In the genomic region with DNA sequence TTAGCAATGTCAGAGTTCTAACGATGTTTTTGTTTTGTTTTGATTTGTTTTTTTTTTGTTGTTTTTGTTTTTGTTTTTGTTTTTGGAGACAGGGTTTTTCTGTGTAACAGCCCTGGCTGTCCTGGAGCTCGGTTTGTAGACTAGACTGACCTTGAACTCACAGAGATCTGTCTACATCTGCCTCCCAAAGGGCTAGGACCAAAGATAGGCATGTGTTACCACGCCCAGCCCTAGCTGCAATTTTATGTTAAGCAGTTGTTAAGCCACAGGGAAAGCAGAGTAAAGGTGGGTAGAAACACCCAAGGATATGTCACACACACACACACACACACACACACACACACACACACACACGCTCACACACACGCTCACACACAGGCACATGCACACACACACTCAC, we compare ENCODE assay signal across 21 mouse cellular contexts.
DNase-seq lines count a peak whose midpoint lies in the region; ATAC-seq lines count a peak whose summit lies in the region.
"Had no signal": no experiment of that assay in that cellular context is flagged by ENCODE, and none has a peak within 500 bp of the region (broad histone marks: within the 10 kb centered on the region; RNA-seq: fewer than 3 reads in every experiment).

No protein-coding gene starts in this region.

- DNase-seq in ES-CJ7 (ENCODE audit: low read depth, low spot score) (peak; percentile 89), ZHBTc4 (ENCODE audit: low read depth, low spot score) (peak; percentile 75)
- DNase-seq in hindbrain, embryonic 14.5 days (ENCODE audit: low spot score) = no peak
- DNase-seq in kidney, postnatal 36 days = no peak
- no peak for DNase-seq in embryo, embryonic 10 days (ENCODE audit: low spot score)
- DNase-seq: adrenal gland, adult 2 months; adrenal gland, postnatal 10 days; adrenal gland, postnatal 25 days; cerebellum, adult 11 months; cerebellum, adult 18-20 months; cerebellum, adult 8-10 months; cerebellum, adult 9-11 months; cerebellum, postnatal 14 days; cerebellum, postnatal 36 days had no signal

- 87% methylated on average over 5 of the region's 5 CpGs for WGBS in hindbrain, embryonic 14.5 days

- no peak overlapping the region for H3K4me3 ChIP-seq in hindbrain, embryonic 14.5 days (replicated peaks; ENCODE audit: low read length)
- H3K4me3 ChIP-seq: embryonic facial prominence, embryonic 10.5 days; embryonic facial prominence, embryonic 12.5 days; erythroblast, embryonic 14.5 days; forebrain, embryonic 10.5 days; forebrain, embryonic 12.5 days had no signal

- no peak overlapping the region for H3K27ac ChIP-seq in hindbrain, embryonic 14.5 days
- H3K27ac ChIP-seq: embryonic facial prominence, embryonic 10.5 days; embryonic facial prominence, embryonic 12.5 days; forebrain, embryonic 10.5 days; forebrain, embryonic 12.5 days had no signal

- no peaks in the 10 kb centered on the region for H3K4me1 ChIP-seq in hindbrain, embryonic 14.5 days (replicated peaks; ENCODE audit: control insufficient read depth, insufficient read depth, low read length)
- H3K4me1 ChIP-seq: forebrain, embryonic 10.5 days had no signal

- no peak for ATAC-seq in hindbrain, embryonic 14.5 days (ENCODE audit: low FRiP score)
- ATAC-seq: forebrain, embryonic 14.5 days; forebrain, embryonic 16.5 days had no signal

- no peaks in the 10 kb centered on the region for H3K9me3 ChIP-seq in hindbrain, embryonic 14.5 days (ENCODE audit: control insufficient read depth, low read length)
- H3K9me3 ChIP-seq: embryonic facial prominence, embryonic 10.5 days; embryonic facial prominence, embryonic 12.5 days; forebrain, embryonic 10.5 days; forebrain, embryonic 12.5 days had no signal

- peaks cover 17% of the 10 kb centered on the region for H3K36me3 ChIP-seq in hindbrain, embryonic 14.5 days (replicated peaks; ENCODE audit: control insufficient read depth, insufficient read depth)
- H3K36me3 ChIP-seq: embryonic facial prominence, embryonic 10.5 days; embryonic facial prominence, embryonic 12.5 days; forebrain, embryonic 10.5 days; forebrain, embryonic 12.5 days had no signal

- no peaks in the 10 kb centered on the region for H3K27me3 ChIP-seq in hindbrain, embryonic 14.5 days (ENCODE audit: control insufficient read depth, insufficient read depth, low read length)
- H3K27me3 ChIP-seq: embryonic facial prominence, embryonic 12.5 days; forebrain, embryonic 12.5 days had no signal

- H3K4me2 ChIP-seq in hindbrain, embryonic 14.5 days (replicated peaks) = no peak overlapping the region
- H3K4me2 ChIP-seq: embryonic facial prominence, embryonic 12.5 days; forebrain, embryonic 12.5 days had no signal

- no peak overlapping the region for H3K9ac ChIP-seq in hindbrain, embryonic 14.5 days
- H3K9ac ChIP-seq: embryonic facial prominence, embryonic 12.5 days; forebrain, embryonic 12.5 days had no signal

Comparison
In these comparisons a context has a peak if more than half of its experiments do, and no peak if none do; other contexts are left out.
1. DNase-seq: peak in ES-CJ7 (single experiment) and ZHBTc4 (single experiment); none in hindbrain, embryonic 14.5 days (single experiment), kidney, postnatal 36 days (0 of 2) and embryo, embryonic 10 days (single experiment).